Mouse (Mus musculus): Measurements from ENCODE around the gene Fpgs. TPM values are rescaled to one million over a fixed set of nuclear protein-coding genes. Genes with fewer than 3 reads are reported as not detected.
A peak's percentile ranks its signal among the peaks of the same experiment; 100 is the strongest.

Fpgs gene
- total RNA-seq, 2 experiments from 2014 or later, result 6.7 to 11.1 TPM

GRCm38 (mm10) chr2:32645647-32646046, 58.3 kb downstream of the Fpgs start:
- DNase-seq, result no peak
- intact Hi-C loops (cut with DNase I; ENCODE audit: low total_unique reads), result no loop called here

GRCm38 (mm10) chr2:32644799-32645475, 59.0 kb downstream of the Fpgs start:
- no peak for DNase-seq
- intact Hi-C loops (cut with DNase I; ENCODE audit: low total_unique reads), result loop anchor here (5.0 kb wide), 1 partner anchor 37 kb away; no protein-coding TSS in a partner anchor

- DNase-seq, result no peak
- intact Hi-C loops (cut with DNase I; ENCODE audit: low total_unique reads), result loop anchor here (5.0 kb wide), 1 partner anchor 38 kb away; no protein-coding TSS in a partner anchor
Measured at GRCm38 (mm10) chr2:32644083-32644482, 59.9 kb downstream of the Fpgs start.

GRCm38 (mm10) chr2:32642813-32643212, 61.1 kb downstream of the Fpgs start:
- intact Hi-C loops (cut with DNase I; ENCODE audit: low total_unique reads), result loop anchor here (5.0 kb wide), 1 partner anchor 39 kb away; no protein-coding TSS in a partner anchor
- DNase-seq, result peak; percentile 54

GRCm38 (mm10) chr2:32641810-32642209, 62.1 kb downstream of the Fpgs start:
- intact Hi-C loops (cut with DNase I; ENCODE audit: low total_unique reads), result loop anchor here (5.0 kb wide), 1 partner anchor 40 kb away; no protein-coding TSS in a partner anchor
- DNase-seq, result no peak

- no peak for DNase-seq
- intact Hi-C loops (cut with DNase I; ENCODE audit: low total_unique reads), result loop anchor here (5.0 kb wide), 1 partner anchor 42 kb away; no protein-coding TSS in a partner anchor
Measured at GRCm38 (mm10) chr2:32640550-32641051, 63.3 kb downstream of the Fpgs start.

GRCm38 (mm10) chr2:32639632-32640031, 64.3 kb downstream of the Fpgs start:
- no peak for DNase-seq
- intact Hi-C loops (cut with DNase I; ENCODE audit: low total_unique reads), result loop anchor here (5.0 kb wide), 1 partner anchor 43 kb away; no protein-coding TSS in a partner anchor

GRCm38 (mm10) chr2:32637778-32638281, 66.1 kb downstream of the Fpgs start:
- intact Hi-C loops (cut with DNase I; ENCODE audit: low total_unique reads), result no loop called here
- peak; percentile 59 for DNase-seq

- intact Hi-C loops (cut with DNase I; ENCODE audit: low total_unique reads), result no loop called here
- no peak for DNase-seq
Measured at GRCm38 (mm10) chr2:32636617-32637016, 67.3 kb downstream of the Fpgs start.

GRCm38 (mm10) chr2:32634277-32635105, 69.5 kb downstream of the Fpgs start:
- DNase-seq, result no peak

GRCm38 (mm10) chr2:32633660-32634059, 70.3 kb downstream of the Fpgs start:
- intact Hi-C loops (cut with DNase I; ENCODE audit: low total_unique reads), result no loop called here
- DNase-seq, result peak; percentile 47

More at GRCm38 (mm10) chr2:32634277-32635105, 69.5 kb downstream of the Fpgs start:
- intact Hi-C loops (cut with DNase I; ENCODE audit: low total_unique reads), result no loop called here

Small RNA genes within 50 kb of the gene (microRNA-seq; reads per million reads assigned to microRNA genes)
- gene Gm47291 (0 reads per million in 2 experiments), gene Mir1954 (0 reads per million in 2 experiments), gene Mir2861 (0 reads per million in 2 experiments), gene Mir3960 (0 reads per million in 2 experiments), gene Mir8093 (0 to 0.32 reads per million in 2 experiments)

Other genes starting within 250 kb of the Fpgs start
- gene Fam102a, start 168.8 kb downstream of the Fpgs start, total RNA-seq (2021), result 1 to 10 TPM; 3.5 to 4.2 TPM
- 10 to 100 TPM; 17.6 to 17.8 TPM for gene Dpm2, start 133.3 kb downstream of the Fpgs start, total RNA-seq (2021)
- not detected for gene Pip5kl1, start 129.3 kb downstream of the Fpgs start, total RNA-seq (2021)
- not detected for gene 9430097D07Rik, start 128.5 kb downstream of the Fpgs start, total RNA-seq (2021)
- gene St6galnac4, start 117.0 kb downstream of the Fpgs start, total RNA-seq (2021), result 10 to 100 TPM; 25.6 to 26.3 TPM
- 10 to 100 TPM; 42.7 to 51.0 TPM for gene St6galnac6, start 104.4 kb downstream of the Fpgs start, total RNA-seq (2021)
- 1,000 to 10,000 TPM; 1,800 to 1,917 TPM for gene Ak1, start 82.4 kb downstream of the Fpgs start, total RNA-seq (2021)
- gene Eng, start 57.5 kb downstream of the Fpgs start, total RNA-seq (2021), result 10 to 100 TPM; 46.8 to 49.3 TPM
- gene Cdk9, start 8.9 kb upstream of the Fpgs start, total RNA-seq (2021), result 10 to 100 TPM; 21.3 to 23.9 TPM
- gene Sh2d3c, start 16.9 kb upstream of the Fpgs start, total RNA-seq (2021), result 10 to 100 TPM; 10.2 to 16.1 TPM
- not detected for gene 6330409D20Rik, start 36.9 kb upstream of the Fpgs start, total RNA-seq (2021)
- gene Tor2a, start 53.1 kb upstream of the Fpgs start, total RNA-seq (2021), result 1 to 10 TPM; 7.5 to 8.2 TPM
- not detected for gene Ttc16, start 71.5 kb upstream of the Fpgs start, total RNA-seq (2021)
- 1 to 10 TPM; 2.4 to 3.0 TPM for gene Ptrh1, start 71.6 kb upstream of the Fpgs start, total RNA-seq (2021)
- under 1 TPM in 1 of 2 experiments, not detected in 1; 0.35 TPM for gene Cfap157, start 80.3 kb upstream of the Fpgs start, total RNA-seq (2021)
- gene Stxbp1, start 143.1 kb upstream of the Fpgs start, total RNA-seq (2021), result 10 to 100 TPM in 1 of 2 experiments, 1 to 10 TPM in 1; 7.2 to 10.6 TPM
- 10 to 100 TPM; 12.1 to 15.8 TPM for gene Fam129b, start 172.0 kb upstream of the Fpgs start, total RNA-seq (2021)